Mouse (Mus musculus): ENCODE data around the gene Dgkb. TPM values are rescaled to one million over a fixed set of nuclear protein-coding genes. Genes with fewer than 3 reads are reported as not detected.

Dgkb gene
- polyA plus RNA-seq, 1 experiment from 2014 or later: 0.77 TPM

- peak; percentile 70 for ATAC-seq (replicated peaks; ENCODE audit: insufficient number of reproducible peaks, low FRiP score, low TSS enrichment, low read depth)
- Histone ChIP-seq H3K4me3 (ENCODE audit: low read depth, low read length) (peak overlapping the region; percentile 41), H3K27ac (replicated peaks; ENCODE audit: low read depth, low read length) (no peak overlapping the region), H3K4me1 (ENCODE audit: control insufficient read depth, insufficient read depth, low read length) (no peaks in the 10 kb centered on the region), H3K36me3 (replicated peaks; ENCODE audit: control insufficient read depth, insufficient read depth, low read depth, low read length) (no peaks in the 10 kb centered on the region), H3K9me3 (replicated peaks; ENCODE audit: control insufficient read depth, low read length) (no peaks in the 10 kb centered on the region), H3K9ac (replicated peaks; ENCODE audit: low read length) (peak overlapping the region; percentile 47), H3K27me3 (ENCODE audit: control insufficient read depth, insufficient read depth, low read length) (no peaks in the 10 kb centered on the region), H3K4me2 (ENCODE audit: low read depth, low read length) (peak overlapping the region; percentile 82)
- WGBS: 1% methylated on average over 26 of the region's 26 CpGs
- DNase-seq (ENCODE audit: low spot score): peak; percentile 57
These were observed 62.8 kb downstream of the Dgkb start for GRCm38 (mm10) chr12:37880042-37881017.

GRCm38 (mm10) chr12:37881376-37881775 is 63.9 kb downstream of the Dgkb start:
- Histone ChIP-seq H3K9me3 (replicated peaks; ENCODE audit: control insufficient read depth, low read length) (no peaks in the 10 kb centered on the region), H3K36me3 (replicated peaks; ENCODE audit: control insufficient read depth, insufficient read depth, low read depth, low read length) (no peaks in the 10 kb centered on the region), H3K27ac (replicated peaks; ENCODE audit: low read depth, low read length) (no peak overlapping the region), H3K4me1 (ENCODE audit: control insufficient read depth, insufficient read depth, low read length) (no peaks in the 10 kb centered on the region), H3K27me3 (ENCODE audit: control insufficient read depth, insufficient read depth, low read length) (no peaks in the 10 kb centered on the region), H3K4me2 (ENCODE audit: low read depth, low read length) (peak overlapping the region; percentile 82), H3K9ac (replicated peaks; ENCODE audit: low read length) (no peak overlapping the region; the same call in 1 of the 2 replicates), H3K4me3 (ENCODE audit: low read depth, low read length) (peak overlapping the region; percentile 41)
- 4% methylated on average over 10 of the region's 10 CpGs for WGBS
- DNase-seq (ENCODE audit: low spot score) (no peak), ATAC-seq (replicated peaks; ENCODE audit: insufficient number of reproducible peaks, low FRiP score, low TSS enrichment, low read depth) (no peak)

- ATAC-seq (replicated peaks; ENCODE audit: insufficient number of reproducible peaks, low FRiP score, low TSS enrichment, low read depth) (no peak), DNase-seq (ENCODE audit: low spot score) (no peak)
- no peak overlapping the region for H3K4me2 ChIP-seq (ENCODE audit: low read depth, low read length)
- H3K9me3 ChIP-seq (replicated peaks; ENCODE audit: control insufficient read depth, low read length): no peaks in the 10 kb centered on the region
- no peak overlapping the region for H3K4me3 ChIP-seq (ENCODE audit: low read depth, low read length)
- 50% methylated on average over 1 of the region's 1 CpGs for WGBS
- no peaks in the 10 kb centered on the region for H3K4me1 ChIP-seq (ENCODE audit: control insufficient read depth, insufficient read depth, low read length)
- no peaks in the 10 kb centered on the region for H3K27me3 ChIP-seq (ENCODE audit: control insufficient read depth, insufficient read depth, low read length)
- no peak overlapping the region for H3K9ac ChIP-seq (replicated peaks; ENCODE audit: low read length)
- H3K27ac ChIP-seq (replicated peaks; ENCODE audit: low read depth, low read length): no peak overlapping the region
- no peaks in the 10 kb centered on the region for H3K36me3 ChIP-seq (replicated peaks; ENCODE audit: control insufficient read depth, insufficient read depth, low read depth, low read length)
These were observed 65.3 kb downstream of the Dgkb start for GRCm38 (mm10) chr12:37882796-37883195.

GRCm38 (mm10) chr12:37883781-37884180 is 66.3 kb downstream of the Dgkb start:
- no peaks in the 10 kb centered on the region for H3K4me1 ChIP-seq (ENCODE audit: control insufficient read depth, insufficient read depth, low read length)
- H3K9ac ChIP-seq (replicated peaks; ENCODE audit: low read length): no peak overlapping the region
- H3K36me3 ChIP-seq (replicated peaks; ENCODE audit: control insufficient read depth, insufficient read depth, low read depth, low read length): no peaks in the 10 kb centered on the region
- no peak overlapping the region for H3K27ac ChIP-seq (replicated peaks; ENCODE audit: low read depth, low read length)
- no peak overlapping the region for H3K4me3 ChIP-seq (ENCODE audit: low read depth, low read length)
- WGBS: 81% methylated on average over 4 of the region's 4 CpGs
- ATAC-seq (replicated peaks; ENCODE audit: insufficient number of reproducible peaks, low FRiP score, low TSS enrichment, low read depth) (no peak), DNase-seq (ENCODE audit: low spot score) (no peak)
- no peaks in the 10 kb centered on the region for H3K27me3 ChIP-seq (ENCODE audit: control insufficient read depth, insufficient read depth, low read length)
- H3K4me2 ChIP-seq (ENCODE audit: low read depth, low read length): no peak overlapping the region
- H3K9me3 ChIP-seq (replicated peaks; ENCODE audit: control insufficient read depth, low read length): no peaks in the 10 kb centered on the region

GRCm38 (mm10) chr12:37888591-37888990 is 71.1 kb downstream of the Dgkb start:
- DNase-seq (ENCODE audit: low spot score): no peak
- Histone ChIP-seq H3K27me3 (ENCODE audit: control insufficient read depth, insufficient read depth, low read length) (no peaks in the 10 kb centered on the region), H3K9ac (replicated peaks; ENCODE audit: low read length) (no peak overlapping the region), H3K4me2 (ENCODE audit: low read depth, low read length) (no peak overlapping the region), H3K27ac (replicated peaks; ENCODE audit: low read depth, low read length) (no peak overlapping the region), H3K4me1 (ENCODE audit: control insufficient read depth, insufficient read depth, low read length) (no peaks in the 10 kb centered on the region), H3K9me3 (replicated peaks; ENCODE audit: control insufficient read depth, low read length) (no peaks in the 10 kb centered on the region), H3K4me3 (ENCODE audit: low read depth, low read length) (no peak overlapping the region), H3K36me3 (replicated peaks; ENCODE audit: control insufficient read depth, insufficient read depth, low read depth, low read length) (no peaks in the 10 kb centered on the region)
- ATAC-seq (replicated peaks; ENCODE audit: insufficient number of reproducible peaks, low FRiP score, low TSS enrichment, low read depth): no peak

- no peak overlapping the region for H3K9ac ChIP-seq (replicated peaks; ENCODE audit: low read length)
- H3K4me2 ChIP-seq (ENCODE audit: low read depth, low read length): no peak overlapping the region
- no peaks in the 10 kb centered on the region for H3K9me3 ChIP-seq (replicated peaks; ENCODE audit: control insufficient read depth, low read length)
- H3K27ac ChIP-seq (replicated peaks; ENCODE audit: low read depth, low read length): no peak overlapping the region
- ATAC-seq (replicated peaks; ENCODE audit: insufficient number of reproducible peaks, low FRiP score, low TSS enrichment, low read depth) (no peak), DNase-seq (ENCODE audit: low spot score) (no peak)
- no peaks in the 10 kb centered on the region for H3K36me3 ChIP-seq (replicated peaks; ENCODE audit: control insufficient read depth, insufficient read depth, low read depth, low read length)
- H3K4me1 ChIP-seq (ENCODE audit: control insufficient read depth, insufficient read depth, low read length): no peaks in the 10 kb centered on the region
- no peaks in the 10 kb centered on the region for H3K27me3 ChIP-seq (ENCODE audit: control insufficient read depth, insufficient read depth, low read length)
- whole genome bisulfite sequencing: 81% methylated on average over 4 of the region's 4 CpGs
- H3K4me3 ChIP-seq (ENCODE audit: low read depth, low read length): no peak overlapping the region
These were observed 71.9 kb downstream of the Dgkb start for GRCm38 (mm10) chr12:37889431-37889830.

GRCm38 (mm10) chr12:37891336-37891735 is 73.8 kb downstream of the Dgkb start:
- H3K4me1 ChIP-seq (ENCODE audit: control insufficient read depth, insufficient read depth, low read length): no peaks in the 10 kb centered on the region
- 90% methylated on average over 3 of the region's 3 CpGs for WGBS
- H3K27ac ChIP-seq (replicated peaks; ENCODE audit: low read depth, low read length): no peak overlapping the region
- H3K36me3 ChIP-seq (replicated peaks; ENCODE audit: control insufficient read depth, insufficient read depth, low read depth, low read length): no peaks in the 10 kb centered on the region
- H3K27me3 ChIP-seq (ENCODE audit: control insufficient read depth, insufficient read depth, low read length): no peaks in the 10 kb centered on the region
- H3K9me3 ChIP-seq (replicated peaks; ENCODE audit: control insufficient read depth, low read length): no peaks in the 10 kb centered on the region
- H3K9ac ChIP-seq (replicated peaks; ENCODE audit: low read length): no peak overlapping the region
- ATAC-seq (replicated peaks; ENCODE audit: insufficient number of reproducible peaks, low FRiP score, low TSS enrichment, low read depth): no peak
- H3K4me2 ChIP-seq (ENCODE audit: low read depth, low read length): no peak overlapping the region
- DNase-seq (ENCODE audit: low spot score): no peak
- no peak overlapping the region for H3K4me3 ChIP-seq (ENCODE audit: low read depth, low read length)

GRCm38 (mm10) chr12:37942163-37942562 is 124.6 kb downstream of the Dgkb start:
- Histone ChIP-seq H3K27me3 (ENCODE audit: control insufficient read depth, insufficient read depth, low read length) (no peaks in the 10 kb centered on the region), H3K9ac (replicated peaks; ENCODE audit: low read length) (no peak overlapping the region), H3K4me3 (ENCODE audit: low read depth, low read length) (no peak overlapping the region), H3K27ac (replicated peaks; ENCODE audit: low read depth, low read length) (no peak overlapping the region), H3K36me3 (replicated peaks; ENCODE audit: control insufficient read depth, insufficient read depth, low read depth, low read length) (no peaks in the 10 kb centered on the region), H3K9me3 (replicated peaks; ENCODE audit: control insufficient read depth, low read length) (no peaks in the 10 kb centered on the region), H3K4me1 (ENCODE audit: control insufficient read depth, insufficient read depth, low read length) (no peaks in the 10 kb centered on the region), H3K4me2 (ENCODE audit: low read depth, low read length) (no peak overlapping the region)
- 91% methylated on average over 2 of the region's 2 CpGs for WGBS
- ATAC-seq (replicated peaks; ENCODE audit: insufficient number of reproducible peaks, low FRiP score, low TSS enrichment, low read depth) (no peak), DNase-seq (ENCODE audit: low spot score) (no peak)
